9 mouse cellular contexts compared by ENCODE assay signal in genomic region chr17:31906441-31906840, GRCm38 (mm10). TPM values are rescaled to one million over a fixed set of nuclear protein-coding genes. Genes with fewer than 3 reads are reported as not detected.
A peak's percentile ranks its signal among the peaks of the same experiment; 100 is the strongest.
DNase-seq lines count a peak whose midpoint lies in the region; ATAC-seq and TF ChIP-seq lines count a peak whose summit lies in the region.
"Had no signal": no experiment of that assay in that cellular context is flagged by ENCODE, and none has a peak within 500 bp of the region (broad histone marks: within the 10 kb centered on the region; RNA-seq: fewer than 3 reads in every experiment).

No protein-coding gene starts in this region.

- H3K4me3 ChIP-seq in heart, embryonic 13.5 days = no peak overlapping the region
- no peak overlapping the region for H3K4me3 ChIP-seq in liver, adult 2 months (ENCODE audit: insufficient read depth, low read depth, low read length)
- H3K4me3 ChIP-seq in stomach, postnatal 0 days (ENCODE audit: low read depth, low read length) = no peak overlapping the region
- H3K4me3 ChIP-seq: embryonic facial prominence, embryonic 13.5 days had no signal

- no peak for TF ChIP-seq POLR2A in liver, adult 2 months (IDR thresholded peaks at IDR 0.05; ENCODE audit: extremely low read depth, insufficient read depth, low read length)

- TF ChIP-seq EP300 in stomach, postnatal 0 days (optimal IDR thresholded peaks at IDR 0.05) = no peak

- intact Hi-C loops in heart, postnatal 14 days (cut with DNase I) = no loop called here

- H3K4me2 ChIP-seq in heart, embryonic 13.5 days = no peak overlapping the region
- H3K4me2 ChIP-seq in stomach, postnatal 0 days (replicated peaks; ENCODE audit: low read depth) = no peak overlapping the region
- H3K4me2 ChIP-seq: embryonic facial prominence, embryonic 13.5 days had no signal

- H3K79me2 ChIP-seq in liver, adult 2 months (ENCODE audit: control insufficient read depth, insufficient read depth, low read length) = no peaks in the 10 kb centered on the region

- WGBS in heart, embryonic 13.5 days = 84% methylated on average over 3 of the region's 3 CpGs
- 91% methylated on average over 3 of the region's 3 CpGs for WGBS in liver, adult 2 months
- WGBS in stomach, postnatal 0 days = 94% methylated on average over 3 of the region's 3 CpGs

- no peaks in the 10 kb centered on the region for H3K27me3 ChIP-seq in heart, embryonic 13.5 days (replicated peaks)
- H3K27me3 ChIP-seq in liver, adult 2 months (ENCODE audit: control insufficient read depth, insufficient read depth, low read length) = no peaks in the 10 kb centered on the region
- no peaks in the 10 kb centered on the region for H3K27me3 ChIP-seq in stomach, postnatal 0 days (ENCODE audit: control insufficient read depth, insufficient read depth, low read length)
- H3K27me3 ChIP-seq: embryonic facial prominence, embryonic 13.5 days had no signal

- no peaks in the 10 kb centered on the region for H3K36me3 ChIP-seq in heart, embryonic 13.5 days
- H3K36me3 ChIP-seq in liver, adult 2 months (ENCODE audit: control insufficient read depth, insufficient read depth, low read length) = no peaks in the 10 kb centered on the region
- no peaks in the 10 kb centered on the region for H3K36me3 ChIP-seq in stomach, postnatal 0 days (ENCODE audit: control insufficient read depth, insufficient read depth, low read length)
- H3K36me3 ChIP-seq: embryonic facial prominence, embryonic 13.5 days had no signal

- no peak overlapping the region for H3K9ac ChIP-seq in heart, embryonic 13.5 days
- H3K9ac ChIP-seq in liver, adult 2 months (ENCODE audit: low read depth, low read length) = no peak overlapping the region
- H3K9ac ChIP-seq in stomach, postnatal 0 days (ENCODE audit: low read length) = no peak overlapping the region
- H3K9ac ChIP-seq: embryonic facial prominence, embryonic 13.5 days had no signal

- ATAC-seq in heart, embryonic 13.5 days (ENCODE audit: extremely low read depth, insufficient number of reproducible peaks, low FRiP score, low TSS enrichment) = no peak
- no peak for ATAC-seq in stomach, postnatal 0 days (ENCODE audit: low FRiP score, low TSS enrichment)
- ATAC-seq in erythroblast, adult 5-6 weeks (replicated peaks; ENCODE audit: low FRiP score, poor library complexity, severe bottlenecking) = no peak

- TF ChIP-seq CTCF in liver, adult 2 months (IDR thresholded peaks at IDR 0.05; ENCODE audit: low read depth, low read length) = no peak
- no peak for TF ChIP-seq CTCF in stomach, postnatal 0 days (IDR thresholded peaks at IDR 0.05; ENCODE audit: low read depth)

- H3K4me1 ChIP-seq in heart, embryonic 13.5 days = peaks cover 17% of the 10 kb centered on the region
- H3K4me1 ChIP-seq in liver, adult 2 months (ENCODE audit: control insufficient read depth, insufficient read depth, low read length) = peaks cover 49% of the 10 kb centered on the region
- H3K4me1 ChIP-seq in stomach, postnatal 0 days (replicated peaks; ENCODE audit: control insufficient read depth, insufficient read depth) = 0 out of 2 replicates have a peak, but pooled peaks cover 2% of the 10 kb centered on the region
- H3K4me1 ChIP-seq: embryonic facial prominence, embryonic 13.5 days had no signal

- H3K9me3 ChIP-seq in heart, embryonic 13.5 days = no peaks in the 10 kb centered on the region
- no peaks in the 10 kb centered on the region for H3K9me3 ChIP-seq in stomach, postnatal 0 days (ENCODE audit: control insufficient read depth, low read length)
- H3K9me3 ChIP-seq: embryonic facial prominence, embryonic 13.5 days had no signal

- no peak for DNase-seq in heart, postnatal 14 days
- no peak for DNase-seq in liver, adult 2 months (ENCODE audit: extremely low read depth, low read depth, low spot score)
- DNase-seq in liver = no peak
- DNase-seq in urinary bladder, adult 2 months (ENCODE audit: low spot score) = peak; percentile 12
- DNase-seq in urinary bladder, postnatal 14 days (ENCODE audit: low spot score) = no peak
- DNase-seq in stomach, postnatal 0 days (ENCODE audit: low spot score) = no peak

- H3K27ac ChIP-seq in heart, embryonic 13.5 days (replicated peaks) = peak overlapping the region; percentile 59
- H3K27ac ChIP-seq in liver, adult 2 months (replicated peaks; ENCODE audit: insufficient read depth, low read depth, low read length) = peak overlapping the region; percentile 66
- H3K27ac ChIP-seq in stomach, postnatal 0 days (replicated peaks) = peak overlapping the region; percentile 63; the same call in 1 of the 2 replicates
- H3K27ac ChIP-seq: embryonic facial prominence, embryonic 13.5 days had no signal

RNA-seq across cellular contexts. Expression of gene Sik1, which starts 50.8 kb away (rescaled TPM):
- 17.2 and 17.6 TPM in 2 replicates for polyA plus RNA-seq in heart, embryonic 13.5 days (2015; fragmentation: Nextera tagmentation; extraction: Ambion mirVana)
- 10 to 100 TPM; 41.4 to 72.2 TPM for total RNA-seq in heart, postnatal 14 days (2021)
- total RNA-seq in liver, adult 2 months (2014; rRNA removed) = 2.7 and 6.6 TPM in 2 replicates
- 8.0 and 10.5 TPM in 2 replicates for polyA plus RNA-seq in liver, adult 2 months (2012; rRNA removed)
- 32.3 and 34.9 TPM in 2 replicates for polyA plus RNA-seq in urinary bladder, adult 2 months (2012; rRNA removed)
- 18.2 and 19.8 TPM in 2 replicates for polyA plus RNA-seq in stomach, postnatal 0 days (2015; fragmentation: Nextera tagmentation; extraction: Ambion mirVana)
- 1.5 and 4.2 TPM in 2 replicates for total RNA-seq in erythroblast, adult 5-6 weeks (2015; ENCODE audit: low replicate concordance)
- total RNA-seq in erythroblast, adult 5-6 weeks (2017; ENCODE audit: low replicate concordance) = 2.8 and 3.5 TPM in 2 replicates
